Mouse (Mus musculus) ovary, postnatal 36 days (tissue): Measurements from ENCODE around the gene 4921536K21Rik.
"Not testable (repeated sequence)": the region's sequence is repeated elsewhere in the genome, so short reads cannot be mapped to it uniquely, and the experiment has no call there.

Experiments used
- DNase-seq: peaks from one replicate; pipeline ENCODE4 v3.0.0; 2022; ENCODE audit warnings: low spot score, mixed read lengths

4921536K21Rik gene

DNA sequence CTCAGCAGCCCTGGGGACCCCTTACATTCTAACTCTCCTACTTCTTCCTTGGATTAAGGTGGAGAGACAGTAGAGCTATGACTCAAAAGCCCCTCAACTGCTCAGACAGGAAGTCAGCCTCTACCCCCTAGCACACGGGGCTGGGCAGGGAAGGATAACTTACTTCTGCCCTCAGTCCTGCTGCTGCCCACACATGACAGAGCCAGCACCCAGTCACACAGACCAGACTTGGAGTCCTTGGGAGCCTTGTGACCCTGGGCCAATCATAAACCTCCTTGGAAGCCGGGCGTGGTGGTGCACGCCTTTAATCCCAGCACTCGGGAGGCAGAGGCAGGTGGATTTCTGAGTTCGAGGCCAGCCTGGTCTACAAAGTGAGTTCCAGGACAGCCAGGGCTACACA is 16.5 kb upstream of the 4921536K21Rik start:
- not testable (repeated sequence) for DNase-seq

DNA sequence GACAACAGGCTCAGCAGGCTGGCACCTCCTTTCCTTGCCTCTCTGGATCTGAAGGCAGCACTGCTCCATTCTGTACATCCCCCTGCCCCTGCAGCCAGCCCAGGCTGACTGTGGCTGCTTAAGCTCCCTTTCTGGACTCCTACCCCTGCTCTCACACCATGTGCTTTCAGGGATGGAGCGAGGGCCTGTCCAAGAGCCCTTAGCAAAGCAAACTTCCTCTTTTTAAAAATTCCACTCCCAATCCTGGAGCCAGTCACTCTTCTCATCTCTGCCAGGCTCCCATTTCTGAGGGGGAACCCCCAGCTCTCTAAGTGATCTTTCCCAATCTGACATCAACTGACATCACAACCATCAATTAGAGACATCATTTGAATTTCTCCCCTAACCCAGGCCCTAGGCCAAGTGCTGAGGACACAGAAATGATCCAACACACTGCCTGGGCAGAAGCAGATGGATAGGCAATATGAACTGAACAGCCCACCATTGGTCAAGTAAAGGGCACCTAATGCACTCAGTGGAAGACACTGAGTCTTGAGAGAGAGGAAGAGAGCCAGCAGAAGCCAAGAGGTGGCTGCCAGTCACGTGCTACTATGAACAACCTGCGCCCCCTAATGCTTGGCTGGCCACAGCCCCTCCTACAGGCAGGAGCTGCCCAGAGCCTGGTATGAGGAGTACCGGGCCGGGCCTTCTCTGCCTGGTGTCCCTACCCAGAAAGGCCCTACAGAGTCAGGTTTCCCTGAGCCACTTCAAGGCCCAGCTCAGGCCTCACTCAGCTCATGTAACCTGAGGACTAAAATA is 15.8 kb upstream of the 4921536K21Rik start:
- DNase-seq = no peak

DNA sequence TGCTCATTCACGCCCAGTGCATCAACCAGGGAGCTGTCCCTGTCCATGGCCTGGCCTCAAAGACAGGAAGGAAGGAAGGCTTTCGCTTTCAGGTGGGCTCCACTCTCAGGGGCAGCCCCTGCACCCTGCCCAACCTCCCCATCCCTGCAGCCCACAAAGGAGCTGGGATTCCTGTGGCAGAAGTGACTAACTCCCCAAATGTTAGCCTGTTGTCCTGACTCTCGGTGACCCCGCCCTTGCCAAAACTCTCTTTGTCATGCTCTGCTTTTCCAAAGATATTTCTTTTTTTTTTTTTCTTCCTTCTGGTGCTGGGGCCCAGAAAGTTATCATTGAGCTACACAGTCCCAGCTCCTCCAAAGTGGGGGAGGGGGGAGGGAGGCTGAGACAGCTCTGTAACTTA is 14.3 kb upstream of the 4921536K21Rik start:
- no peak for DNase-seq

DNA sequence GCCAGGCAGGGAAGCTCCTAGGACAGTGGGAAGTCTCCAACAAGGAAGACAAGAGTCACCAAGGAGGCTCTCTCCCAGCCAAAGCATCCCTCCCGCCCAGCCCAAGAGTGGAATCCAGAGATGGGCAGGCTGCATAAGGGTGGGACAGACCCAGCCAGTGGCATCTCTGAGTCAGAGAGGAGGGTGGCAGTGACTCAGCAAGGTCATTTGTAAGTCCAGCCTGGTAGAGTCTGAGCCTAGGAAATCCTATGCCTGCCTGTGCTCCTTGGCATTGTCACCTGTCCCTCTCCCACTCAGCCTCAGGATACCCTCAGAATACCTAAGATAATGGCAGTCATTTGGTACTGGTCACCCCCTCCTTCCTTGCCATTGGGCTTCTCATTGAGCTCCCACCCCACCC is 10.5 kb upstream of the 4921536K21Rik start:
- no peak for DNase-seq

DNA sequence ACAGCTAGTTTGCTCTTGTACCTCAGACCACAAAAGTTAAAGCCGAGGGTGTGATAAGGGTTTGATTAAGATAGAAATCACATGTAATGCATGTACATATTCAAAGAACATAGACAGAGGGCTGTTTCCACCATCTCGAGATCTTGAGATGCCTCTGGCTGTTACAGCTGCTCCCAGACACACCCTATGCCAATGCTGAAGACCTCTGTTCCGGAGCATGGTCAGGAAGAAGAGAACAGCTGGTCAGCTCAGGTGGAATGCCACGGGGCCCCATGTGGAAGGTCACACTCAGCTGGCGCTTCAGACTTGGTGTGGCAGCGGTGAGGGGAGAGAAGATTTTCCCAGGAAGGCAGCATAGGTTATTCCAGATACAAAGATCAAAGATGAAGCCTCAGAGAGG is 9.8 kb upstream of the 4921536K21Rik start:
- DNase-seq = no peak

DNA sequence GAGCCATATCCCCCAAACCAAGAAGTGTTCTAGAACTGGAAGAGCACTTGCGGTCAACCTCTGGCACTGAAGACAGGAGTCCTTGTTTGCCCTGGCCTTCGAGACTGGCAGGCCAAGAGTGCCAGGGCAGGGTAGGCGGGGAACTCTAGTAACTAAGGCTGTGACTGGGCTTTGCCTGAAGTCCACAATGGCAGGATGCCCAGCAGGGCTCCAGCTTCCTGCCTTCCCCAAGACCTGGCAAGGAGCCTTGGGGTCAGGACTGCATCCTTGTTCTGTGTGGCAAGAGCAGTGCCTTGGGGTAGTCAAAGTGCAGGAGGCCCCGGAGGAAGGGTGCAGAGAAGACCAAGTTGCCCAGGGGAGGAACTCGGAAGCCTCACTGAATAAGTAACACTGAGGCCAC is 8.1 kb upstream of the 4921536K21Rik start:
- peak; percentile 74 for DNase-seq

DNA sequence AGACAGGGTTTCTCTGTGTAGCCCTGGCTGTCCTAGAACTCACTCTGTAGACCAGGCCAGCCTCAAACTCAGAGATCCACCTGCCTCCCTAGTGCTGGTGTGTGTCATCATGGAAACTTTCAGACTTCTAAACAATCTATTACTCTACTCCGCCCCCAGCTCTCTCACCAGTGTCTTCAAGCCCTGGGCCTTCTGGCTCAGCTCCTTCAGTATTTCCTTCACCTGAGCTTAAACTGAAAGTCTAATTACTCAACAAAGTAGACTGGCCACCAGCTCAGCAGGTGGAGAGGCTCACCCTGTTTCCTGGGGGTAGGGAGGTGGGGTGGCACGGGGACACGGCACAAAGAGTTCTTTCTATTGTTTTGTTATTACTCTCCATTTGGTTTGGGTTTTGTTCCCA is 7.6 kb upstream of the 4921536K21Rik start:
- DNase-seq = no peak

DNA sequence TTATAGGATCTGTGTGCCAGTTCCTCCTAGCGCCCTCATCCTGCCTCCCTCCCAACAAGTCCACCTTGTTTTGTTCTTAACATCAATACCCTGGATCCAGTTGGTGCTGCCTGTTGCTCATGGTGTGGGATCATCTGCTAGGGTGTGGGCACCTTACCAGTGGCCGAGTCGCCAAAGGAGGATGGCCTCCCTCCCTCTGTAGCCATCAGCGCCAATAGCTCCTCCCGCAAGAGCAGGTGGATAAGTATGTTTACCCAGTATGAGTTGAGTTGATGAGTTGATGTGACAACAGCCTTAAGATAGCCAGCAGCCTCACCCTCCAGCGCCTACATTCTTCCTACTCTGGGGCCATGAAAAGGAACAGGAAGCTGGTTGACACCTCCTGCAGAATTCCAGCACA is 5.4 kb upstream of the 4921536K21Rik start:
- no peak for DNase-seq

DNA sequence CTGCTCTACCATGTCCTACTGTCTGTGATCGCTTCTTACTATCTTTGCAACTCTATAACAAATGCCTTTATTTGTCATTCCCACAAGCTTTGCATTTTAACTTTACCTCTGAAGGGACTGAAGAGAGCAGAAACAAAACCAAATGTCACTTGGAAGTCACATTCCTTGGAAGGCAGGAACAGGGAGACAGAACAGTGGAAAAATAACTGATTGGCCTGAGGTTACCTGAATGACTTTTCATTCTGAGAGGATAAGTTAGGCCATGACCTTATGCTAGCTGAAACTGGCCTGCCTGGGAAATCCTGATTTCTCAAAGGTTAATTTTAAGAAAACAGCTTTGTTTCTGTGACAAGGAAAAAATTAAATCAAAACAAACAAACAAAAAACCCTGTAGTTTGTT is 1.0 kb upstream of the 4921536K21Rik start:
- no peak for DNase-seq

DNA sequence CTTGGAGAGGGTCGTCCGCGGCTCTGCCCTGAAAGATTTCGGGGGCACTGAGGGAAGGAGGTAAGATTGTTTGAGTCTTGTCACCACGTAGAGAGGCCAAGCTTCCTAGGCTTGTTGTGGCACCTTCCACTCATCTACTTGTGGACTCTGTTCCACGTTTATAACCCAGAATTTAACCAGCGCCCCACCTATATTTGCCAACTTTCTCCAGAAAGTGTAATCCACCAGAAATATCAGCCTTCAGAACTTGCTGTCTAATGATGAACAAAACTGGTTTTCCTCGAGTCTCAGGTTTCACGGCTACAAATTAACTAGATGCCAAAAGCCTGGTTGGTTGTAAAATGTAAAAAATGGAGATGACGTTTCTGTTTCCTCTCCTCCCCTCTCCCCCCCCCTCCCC is 560 bp upstream of the 4921536K21Rik start:
- no peak for DNase-seq

DNA sequence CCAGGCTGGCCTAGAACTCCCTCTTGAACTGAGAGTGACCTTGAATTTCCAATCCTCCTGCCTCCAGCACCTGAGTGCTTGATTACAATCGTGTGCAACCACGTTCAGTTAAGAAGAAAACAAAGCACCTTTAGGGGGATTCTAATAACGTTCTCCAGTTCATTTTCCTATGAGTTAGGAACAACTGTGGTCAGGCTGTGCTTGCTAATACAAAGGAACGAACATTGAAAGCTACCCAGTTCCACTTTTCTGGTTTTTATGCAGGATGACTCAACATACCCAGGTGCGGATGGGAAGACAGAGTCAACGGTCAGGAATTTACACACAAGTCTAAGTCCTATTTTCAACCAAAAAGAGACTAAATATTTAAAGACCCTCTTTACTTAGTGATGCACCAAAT is 928 bp downstream of the 4921536K21Rik start:
- DNase-seq = no peak

DNA sequence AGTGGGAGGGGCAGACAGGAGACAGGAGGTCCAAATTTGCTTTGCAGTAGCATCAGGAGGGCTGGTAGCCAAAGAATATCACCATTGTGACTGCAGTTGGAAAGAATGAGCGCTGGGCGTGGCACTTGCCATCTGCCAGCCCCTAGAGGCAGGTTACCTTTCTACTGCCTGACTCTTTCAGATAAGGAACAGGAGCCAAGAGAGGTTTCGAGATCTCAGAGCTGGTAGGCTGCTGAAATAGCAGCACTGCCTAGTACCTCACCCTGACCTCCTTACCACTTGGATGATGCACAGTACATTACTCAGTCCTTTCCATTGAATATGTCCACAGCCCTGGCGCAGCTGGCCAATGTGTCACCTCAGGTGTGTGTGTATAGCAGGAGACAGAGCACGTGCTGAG is 7.6 kb downstream of the 4921536K21Rik start:
- no peak for DNase-seq

DNA sequence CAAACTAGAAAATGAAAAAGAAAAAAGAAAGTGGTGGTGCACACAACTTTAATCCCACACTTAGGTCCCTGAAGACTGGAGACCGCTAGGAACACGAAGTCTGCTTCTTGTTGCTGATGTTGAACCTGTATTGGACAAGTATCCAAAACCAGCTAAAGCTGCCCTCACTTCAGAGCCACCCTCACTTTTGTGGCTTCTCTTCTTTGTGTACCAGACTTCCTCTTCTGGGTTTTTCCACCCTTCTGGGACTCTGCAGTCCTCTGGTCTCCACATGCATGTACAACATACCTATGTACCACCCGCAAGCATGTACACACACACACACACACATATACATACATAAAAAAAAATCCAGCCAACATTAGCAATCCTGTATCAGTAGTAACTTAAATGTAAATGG is 11.2 kb downstream of the 4921536K21Rik start:
- no peak for DNase-seq

DNA sequence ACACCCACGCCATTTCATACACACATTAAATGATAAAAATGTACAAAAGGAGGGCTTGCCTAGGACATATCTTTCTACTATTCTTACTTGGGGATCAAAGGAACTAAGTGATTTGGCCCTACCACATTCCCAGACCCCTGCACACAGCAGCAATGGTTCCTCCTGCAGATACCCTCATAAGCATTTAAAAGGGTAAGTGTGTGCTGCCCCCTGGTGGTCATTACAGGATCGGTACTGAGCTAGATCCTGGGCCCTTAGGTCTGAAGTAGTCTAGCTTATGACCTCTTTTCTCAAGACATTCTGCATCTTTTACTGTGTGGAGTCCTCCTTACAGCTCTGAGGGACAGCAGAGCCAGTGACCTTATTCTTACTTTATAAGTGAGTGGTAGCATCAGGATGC is 15.1 kb downstream of the 4921536K21Rik start:
- DNase-seq = peak; percentile 59

DNA sequence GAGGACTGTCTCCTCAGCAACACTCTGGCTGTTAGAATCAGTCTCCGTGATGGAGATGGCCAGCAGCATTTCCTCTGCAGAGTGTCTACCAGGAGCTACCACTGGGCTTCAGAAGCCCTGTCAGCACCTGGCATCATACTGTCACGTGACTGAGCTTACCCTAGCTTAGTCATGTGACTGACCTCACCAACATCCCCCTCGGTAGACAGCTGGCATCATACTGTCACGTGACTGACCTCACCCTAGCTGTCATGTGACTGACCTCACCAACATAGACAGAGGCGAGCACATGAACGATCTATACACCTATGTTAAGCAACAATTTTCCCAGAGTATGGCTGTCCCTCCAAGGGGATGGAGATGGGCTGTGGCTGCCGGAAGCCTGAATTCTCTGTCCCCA is 16.2 kb downstream of the 4921536K21Rik start:
- DNase-seq = no peak

DNA sequence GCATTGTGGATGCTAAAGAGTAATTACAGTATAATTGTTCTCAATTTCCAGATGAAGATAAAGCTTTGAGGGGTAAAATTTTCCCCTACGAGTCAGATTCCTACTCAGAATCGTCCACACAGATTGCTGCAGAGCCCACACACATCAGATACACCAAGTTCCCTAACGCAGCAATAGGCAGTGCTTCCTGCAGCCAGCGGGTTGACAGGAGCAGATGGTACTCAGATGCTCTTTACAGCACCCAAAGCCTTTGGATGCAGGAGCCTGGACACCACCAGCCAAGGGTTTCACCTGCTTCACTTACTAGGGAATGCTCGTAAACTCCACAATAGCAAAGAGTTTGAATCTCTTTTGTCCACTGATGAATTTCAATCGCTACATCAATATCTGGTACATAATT is 18.5 kb downstream of the 4921536K21Rik start:
- DNase-seq = no peak

DNA sequence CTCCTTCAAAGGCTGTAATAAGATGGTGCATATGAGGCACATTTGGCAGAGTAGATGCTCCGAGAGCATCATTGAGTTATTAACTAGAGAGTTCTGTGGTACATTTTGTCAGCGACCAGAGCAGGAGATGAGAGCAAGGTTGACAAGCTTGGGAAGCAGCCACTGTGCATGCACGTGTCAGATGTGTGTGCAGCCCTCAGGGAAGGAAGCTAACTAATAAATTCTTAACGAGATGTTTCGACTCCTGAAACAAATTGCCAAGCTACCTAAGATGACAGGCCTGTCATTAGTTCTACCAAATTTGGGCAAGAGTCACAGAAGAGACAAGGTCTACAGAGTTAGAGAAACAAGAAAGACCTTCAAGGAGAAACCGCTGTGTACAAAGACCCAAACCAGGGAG is 30.6 kb downstream of the 4921536K21Rik start:
- no peak for DNase-seq

DNA sequence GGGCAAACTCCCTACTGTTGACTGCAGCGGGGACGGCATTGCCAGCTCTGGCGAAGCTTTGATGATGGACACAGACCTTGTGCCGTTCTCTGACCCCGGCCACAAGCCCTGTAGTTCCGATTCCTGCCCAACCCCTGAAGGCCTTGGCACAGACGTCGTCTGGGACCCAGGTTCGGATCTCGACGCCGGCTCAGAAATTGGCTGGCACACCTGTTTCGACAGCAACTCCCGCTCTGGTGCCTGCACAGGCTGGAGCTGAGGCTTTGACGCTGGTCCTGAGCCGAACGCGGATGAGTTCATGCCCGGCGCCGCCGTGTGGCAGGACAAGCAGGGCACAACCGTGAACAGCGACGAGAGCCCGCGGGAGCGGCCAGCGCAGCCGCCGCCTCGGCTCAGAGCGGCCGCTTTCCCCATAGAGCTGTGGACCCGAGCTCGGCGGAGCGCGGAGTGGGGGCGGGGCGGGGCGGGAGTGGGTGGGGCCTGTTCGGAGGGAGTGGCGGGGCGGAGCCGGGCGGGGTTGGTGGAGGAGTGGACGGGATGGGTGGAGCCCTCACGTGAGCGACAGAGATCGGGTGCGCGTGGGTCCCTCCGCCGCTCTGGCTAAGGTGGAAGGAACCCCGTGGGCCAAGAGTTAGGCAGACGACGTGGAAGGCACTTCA is 31.3 kb downstream of the 4921536K21Rik start, which contains the start of gene Osbp2:
Gene Osbp2 (minus strand): TSS at position 450 of the 659 bp plus-strand sequence.
- DNase-seq = peak; percentile 77

DNA sequence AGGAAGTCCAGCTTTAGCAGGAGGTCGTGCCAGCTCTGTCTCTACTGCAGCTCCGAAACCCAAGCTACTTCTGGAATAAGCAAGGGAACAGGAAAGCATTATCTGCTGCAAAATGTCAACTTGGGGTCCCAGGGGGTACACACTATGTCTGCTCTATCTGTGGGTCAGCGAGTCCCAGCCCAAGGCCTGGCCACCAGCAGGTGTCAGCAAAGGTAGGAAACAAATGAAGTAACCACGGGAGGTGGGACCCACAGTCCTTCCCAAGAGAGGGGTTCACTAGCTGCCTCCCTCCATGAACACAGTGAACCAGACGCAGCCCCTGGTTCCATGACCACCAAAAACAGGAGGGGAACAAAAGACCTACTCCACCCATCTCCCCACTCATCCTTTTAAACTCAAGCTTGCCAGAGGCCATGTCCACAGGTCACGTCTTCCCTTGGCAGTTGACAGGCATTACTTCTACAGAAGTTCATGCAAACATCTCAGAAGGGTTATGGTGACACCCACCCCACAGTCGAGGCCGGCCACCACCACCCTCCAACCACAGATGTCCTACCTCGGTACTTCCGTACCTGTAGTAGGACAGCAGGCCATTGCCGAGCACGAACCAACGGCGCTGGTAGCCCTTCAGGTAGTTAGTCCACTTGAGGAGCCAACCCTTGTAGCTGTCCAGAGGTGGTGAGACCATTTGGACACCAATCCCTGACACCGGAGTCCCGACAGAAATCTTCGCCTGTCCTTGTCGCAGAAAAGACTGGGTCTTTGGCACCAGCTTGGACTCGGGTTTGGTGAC is 32.0 kb downstream of the 4921536K21Rik start:
- DNase-seq = no peak

DNA sequence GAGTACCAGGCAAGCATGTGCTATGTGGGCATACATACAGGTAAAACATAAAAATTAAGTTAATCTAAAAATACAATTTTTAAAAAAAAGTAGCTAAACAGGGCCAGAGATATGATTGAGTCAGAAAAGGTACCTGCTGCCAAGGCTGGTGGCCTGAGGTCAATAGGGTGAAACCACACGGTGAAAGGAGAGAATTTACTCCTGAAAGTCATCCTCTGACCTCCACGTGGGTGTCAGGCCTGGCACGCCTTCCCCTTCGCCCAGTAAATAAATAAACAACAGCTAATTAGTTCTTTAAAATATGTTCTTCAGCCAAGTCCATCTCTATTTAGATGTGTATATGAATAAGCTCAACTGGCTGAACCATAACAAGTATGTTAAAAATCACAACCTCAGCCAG is 34.5 kb downstream of the 4921536K21Rik start:
- DNase-seq = no peak

DNA sequence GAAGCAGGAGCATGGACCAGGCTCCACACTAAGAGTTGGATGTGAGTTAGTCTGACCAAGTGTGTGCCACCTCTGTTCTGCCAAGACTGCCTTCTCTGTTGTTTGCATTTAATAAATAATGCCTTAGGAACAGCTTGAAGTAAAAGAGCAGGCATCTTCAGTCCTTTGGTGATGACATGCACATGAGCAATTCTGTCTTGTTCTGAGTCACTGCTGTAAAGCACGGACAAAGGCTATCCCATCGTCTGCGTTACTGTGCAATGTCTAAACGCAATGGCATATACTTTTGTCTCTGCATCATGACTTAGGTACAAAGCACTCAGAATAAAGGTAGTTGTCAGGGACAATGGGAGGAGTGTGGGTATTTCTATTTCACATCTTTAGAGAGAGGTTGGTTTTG is 35.1 kb downstream of the 4921536K21Rik start:
- DNase-seq = no peak

DNA sequence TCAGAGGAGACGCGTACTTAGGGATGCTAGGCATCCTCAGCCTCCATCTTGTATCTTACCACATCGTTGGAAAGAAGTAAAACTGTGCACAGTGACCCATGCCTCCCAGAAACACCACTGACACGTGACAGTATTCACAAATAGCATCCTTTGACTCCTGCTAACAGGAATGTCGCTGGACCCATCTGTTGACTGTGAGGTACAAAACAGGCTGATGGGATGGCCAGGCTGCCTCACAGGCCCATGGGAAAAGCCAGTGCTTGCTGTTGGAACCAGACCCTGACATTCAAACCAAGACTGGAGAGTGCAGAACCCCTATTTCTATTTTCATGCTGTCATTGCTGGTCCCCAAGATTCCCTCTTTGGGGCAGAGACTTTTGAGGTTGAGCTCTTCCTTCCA is 37.0 kb downstream of the 4921536K21Rik start:
- no peak for DNase-seq

DNA sequence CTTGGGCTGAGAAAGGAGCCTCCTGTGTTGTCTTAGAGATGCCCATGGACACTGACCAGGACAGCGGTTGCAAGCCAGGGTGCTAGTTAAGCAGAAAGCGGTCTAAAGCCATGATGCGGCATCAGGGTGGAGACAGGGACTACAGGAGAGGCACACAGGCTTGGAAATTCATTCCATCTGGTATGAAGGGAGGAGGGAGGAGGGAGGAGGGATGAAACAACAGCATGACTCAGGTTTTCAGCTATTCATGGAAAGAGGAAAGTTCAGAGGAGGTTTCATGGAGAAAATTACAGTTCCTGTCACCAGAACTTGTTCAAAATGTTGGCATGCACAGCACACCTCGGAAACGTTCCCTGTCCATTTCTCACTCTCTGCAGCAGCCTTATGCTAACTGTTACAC is 39.1 kb downstream of the 4921536K21Rik start:
- DNase-seq = no peak
